Mouse (Mus musculus): ENCODE measurements at regions not wholly inside any gene's neighbourhood (a gene's known extent, or its start where the extent isn't known, plus 50 kb on each side); places are given as distances from the start of the nearest gene placed in this dataset.

DNA sequence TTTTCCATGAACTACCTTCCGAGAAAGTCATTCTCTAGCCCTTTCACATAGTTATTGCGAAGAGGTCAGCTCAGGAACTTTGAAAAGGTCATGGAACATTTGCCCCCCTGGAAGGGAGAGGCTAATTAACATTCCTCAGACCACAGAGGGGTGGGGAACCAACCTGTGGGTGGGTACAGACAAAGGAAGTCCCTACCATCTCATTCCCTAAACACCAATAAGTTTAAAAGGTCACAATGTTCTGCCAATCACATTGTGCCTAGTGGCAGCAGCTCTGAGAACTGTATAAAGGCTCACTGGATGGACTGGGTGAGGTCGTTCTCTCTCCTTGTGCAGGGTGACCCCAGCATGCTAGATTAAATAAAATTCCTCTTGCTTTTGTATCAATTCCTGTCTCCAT is 64.8 kb upstream of the Ccdc85a start:
- no peak overlapping the region for H3K4me3 ChIP-seq (replicated peaks in 1 of 3; ENCODE audit: low read depth in 2 of 3, low read length in 2 of 3, poor library complexity in 1 of 3)
- in situ Hi-C loops (cut with MboI; ENCODE audit: low pct_ligation_motif_present, low pct_unique_long_range_greater_than_20kb, low sequenced_read_pairs) (no loop called here), dilution Hi-C loops (cut with MboI; ENCODE audit: extremely low pct_ligation_motif_present, extremely low pct_unique_long_range_greater_than_20kb, low sequenced_read_pairs) (no loop called here)
- H3K4me1 ChIP-seq (ENCODE audit: control insufficient read depth in 1 of 2, insufficient read depth in 2 of 2) = no peaks in the 10 kb centered on the region
- H3K9me3 ChIP-seq (replicated peaks; ENCODE audit: low read length) = no peaks in the 10 kb centered on the region
- no peak for DNase-seq (ENCODE audit: extremely low read depth)
- H3K27ac ChIP-seq (ENCODE audit: insufficient read depth, low read depth) = no peak overlapping the region
- no peak overlapping the region for H3K9ac ChIP-seq (ENCODE audit: insufficient read depth, low read depth)
- no peaks in the 10 kb centered on the region for H3K79me2 ChIP-seq (replicated peaks; ENCODE audit: control insufficient read depth, extremely low read depth, insufficient read depth, poor library complexity, severe bottlenecking)
- no peaks in the 10 kb centered on the region for H3K36me3 ChIP-seq (replicated peaks in 1 of 2; ENCODE audit: control insufficient read depth in 1 of 2, insufficient read depth in 1 of 2, low read length in 1 of 2)
- no peak overlapping the region for H3K4me2 ChIP-seq (ENCODE audit: insufficient read depth, low read depth, poor library complexity, severe bottlenecking)
- no peaks in the 10 kb centered on the region for H3K27me3 ChIP-seq (replicated peaks)
- TF ChIP-seq RCOR1 (conservative IDR thresholded peaks at IDR 0.05; ENCODE audit: low read depth, low read length) (no peak), TBP (conservative IDR thresholded peaks at IDR 0.05; ENCODE audit: low read depth, low read length) (no peak), CTCF (conservative IDR thresholded peaks at IDR 0.05 in 1 of 2, IDR thresholded peaks at IDR 0.05 in 1 of 2; ENCODE audit: low read depth in 2 of 2, low read length in 2 of 2) (no peak), PAX5 (IDR thresholded peaks at IDR 0.05; ENCODE audit: low read length) (no peak), MAFK (IDR thresholded peaks at IDR 0.05; ENCODE audit: insufficient replicate concordance, low read length) (no peak), POLR2AphosphoS2 (IDR thresholded peaks at IDR 0.05; ENCODE audit: low read depth, low read length) (no peak)

- H3K4me1 ChIP-seq (ENCODE audit: control insufficient read depth in 1 of 2, insufficient read depth in 2 of 2) = no peaks in the 10 kb centered on the region
- H3K36me3 ChIP-seq (replicated peaks in 1 of 2; ENCODE audit: control insufficient read depth in 1 of 2, insufficient read depth in 1 of 2, low read length in 1 of 2) = no peaks in the 10 kb centered on the region
- no peaks in the 10 kb centered on the region for H3K9me3 ChIP-seq (replicated peaks; ENCODE audit: low read length)
- no peak overlapping the region for H3K4me3 ChIP-seq (replicated peaks in 1 of 3; ENCODE audit: low read depth in 2 of 3, low read length in 2 of 3, poor library complexity in 1 of 3)
- no peak for DNase-seq (ENCODE audit: extremely low read depth)
- in situ Hi-C loops (cut with MboI; ENCODE audit: low pct_ligation_motif_present, low pct_unique_long_range_greater_than_20kb, low sequenced_read_pairs) (no loop called here), dilution Hi-C loops (cut with MboI; ENCODE audit: extremely low pct_ligation_motif_present, extremely low pct_unique_long_range_greater_than_20kb, low sequenced_read_pairs) (no loop called here)
- H3K27me3 ChIP-seq (replicated peaks) = no peaks in the 10 kb centered on the region
- H3K27ac ChIP-seq (ENCODE audit: insufficient read depth, low read depth) = no peak overlapping the region
- H3K79me2 ChIP-seq (replicated peaks; ENCODE audit: control insufficient read depth, extremely low read depth, insufficient read depth, poor library complexity, severe bottlenecking) = no peaks in the 10 kb centered on the region
- H3K9ac ChIP-seq (ENCODE audit: insufficient read depth, low read depth) = no peak overlapping the region
- H3K4me2 ChIP-seq (ENCODE audit: insufficient read depth, low read depth, poor library complexity, severe bottlenecking) = no peak overlapping the region
- TF ChIP-seq TBP (conservative IDR thresholded peaks at IDR 0.05; ENCODE audit: low read depth, low read length) = no peak
- TF ChIP-seq TCF12 (IDR thresholded peaks at IDR 0.05; ENCODE audit: low read depth, low read length) = no peak
- no peak for TF ChIP-seq CTCF (conservative IDR thresholded peaks at IDR 0.05 in 1 of 2, IDR thresholded peaks at IDR 0.05 in 1 of 2; ENCODE audit: low read depth in 2 of 2, low read length in 2 of 2)
- no peak for TF ChIP-seq MAX (IDR thresholded peaks at IDR 0.05; ENCODE audit: low read length)
- no peak for TF ChIP-seq NRF1 (IDR thresholded peaks at IDR 0.05; ENCODE audit: low read depth, low read length)
- TF ChIP-seq EP300 (IDR thresholded peaks at IDR 0.05; ENCODE audit: low read length) = no peak
- no peak for TF ChIP-seq E2F4 (IDR thresholded peaks at IDR 0.05; ENCODE audit: insufficient replicate concordance, low read depth, low read length)
- no peak for TF ChIP-seq ZC3H11A (IDR thresholded peaks at IDR 0.05; ENCODE audit: low read depth, low read length)
- no peak for TF ChIP-seq ETS1 (conservative IDR thresholded peaks at IDR 0.05; ENCODE audit: low read depth, low read length)
- no peak for TF ChIP-seq ZNF384 (IDR thresholded peaks at IDR 0.05; ENCODE audit: low read depth, low read length)
- no peak for TF ChIP-seq USF1 (IDR thresholded peaks at IDR 0.05; ENCODE audit: low read depth, low read length)
- no peak for TF ChIP-seq MEF2A (IDR thresholded peaks at IDR 0.05; ENCODE audit: borderline replicate concordance, low read depth, low read length)
- no peak for TF ChIP-seq HCFC1 (IDR thresholded peaks at IDR 0.05; ENCODE audit: low read depth, low read length)
- TF ChIP-seq PAX5 (IDR thresholded peaks at IDR 0.05; ENCODE audit: low read length) = no peak
- TF ChIP-seq KAT2A (IDR thresholded peaks at IDR 0.05; ENCODE audit: insufficient replicate concordance, low read length) = no peak
- TF ChIP-seq ZKSCAN1 (IDR thresholded peaks at IDR 0.05; ENCODE audit: borderline replicate concordance, low read depth, low read length) = no peak
Observed at GRCm38 (mm10) chr11:28639081-28639480, 55.0 kb upstream of the Ccdc85a start.

All from CH12.LX (cell line).